Mouse (Mus musculus) E14TG2a.4 (cell line): ENCODE results near the gene Smarcd2.
A peak's percentile ranks its signal among the peaks of the same experiment; 100 is the strongest.

Experiments
- H3K27me3 ChIP-seq: 2 replicates; pipeline ENCODE4 v1.6.1; 2014; ENCODE audit warnings: low read length, control low read depth; ENCODE audit not compliant: insufficient read depth
- H3K36me3 ChIP-seq: 2 replicates; pipeline ENCODE4 v1.6.1; 2014; ENCODE audit warnings: low read length, control low read depth; ENCODE audit not compliant: insufficient read depth
- H3K4me1 ChIP-seq: replicated peaks from 2 replicates; pipeline ENCODE4 v1.6.1; 2014; ENCODE audit warnings: low read depth, low read length, control low read depth
- H3K4me3 ChIP-seq: replicated peaks from 2 replicates; pipeline ENCODE4 v1.5.1; 2014; ENCODE audit warnings: mild to moderate bottlenecking, low read length
- H3K9me3 ChIP-seq: 2 replicates; pipeline ENCODE4 v1.6.1; 2014; ENCODE audit warnings: low read length, control low read depth
- CTCF ChIP-seq: conservative IDR thresholded peaks from 2 replicates; pipeline ENCODE4 v1.5.1; 2014; ENCODE audit warnings: low read length
- NANOG ChIP-seq: IDR thresholded peaks from 2 replicates; pipeline ENCODE4 v1.6.1; 2014; ENCODE audit warnings: borderline replicate concordance, low read length, mixed read lengths
- POU5F1 ChIP-seq: IDR thresholded peaks from 2 replicates; pipeline ENCODE4 v1.6.1; 2014; ENCODE audit warnings: low read length, borderline replicate concordance

Smarcd2 gene

DNA sequence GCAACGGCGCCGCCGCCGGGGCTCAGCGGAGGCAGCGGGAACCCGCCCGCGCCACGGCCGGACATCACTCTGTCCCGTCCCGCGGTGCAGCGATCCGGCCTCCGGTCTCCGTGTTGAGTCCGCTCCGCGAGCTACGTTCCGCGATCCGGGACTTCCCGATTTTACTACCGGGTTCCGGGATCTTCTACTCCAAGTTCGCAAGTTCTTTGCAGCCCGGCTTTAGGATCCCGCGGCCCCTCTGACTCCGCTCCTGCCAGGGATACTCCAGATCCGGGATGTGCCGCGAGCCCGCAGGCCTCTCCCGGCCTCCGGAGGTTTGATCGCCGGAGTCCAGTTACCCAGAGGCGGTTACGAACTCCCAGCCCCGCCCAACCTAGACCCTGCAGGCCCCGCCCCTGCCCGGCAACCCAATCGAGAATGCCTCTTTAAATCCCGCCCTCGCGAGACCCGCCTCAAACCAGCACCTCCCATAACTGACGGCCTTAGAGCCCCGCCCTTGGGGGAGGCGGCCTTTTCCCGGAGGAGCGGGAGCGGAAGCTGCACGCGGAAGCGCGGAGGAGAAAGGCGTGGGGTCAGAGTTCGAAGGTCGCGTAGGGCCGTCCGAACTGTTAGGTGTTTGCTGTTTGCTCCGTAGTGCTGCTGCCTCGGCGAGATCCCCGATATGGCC, at the start of gene Smarcd2:
TSS of gene Smarcd2 (minus strand) at position 329 of the 667 bp plus-strand sequence.
- Histone ChIP-seq H3K9me3 (no peaks in the 10 kb centered on the region), H3K36me3 (peaks cover 13% of the 10 kb centered on the region)
- TF ChIP-seq POU5F1 (no peak), NANOG (no peak), CTCF (no peak)

GRCm38 (mm10) chr11:106318406-106319366, 45.9 kb upstream of the Smarcd2 start:
- H3K4me1 ChIP-seq = peaks cover 28% of the 10 kb centered on the region
- H3K9me3 ChIP-seq = no peaks in the 10 kb centered on the region
- H3K4me3 ChIP-seq = no peak overlapping the region; the same call in 1 of the 2 replicates
- peaks cover 53% of the 10 kb centered on the region for H3K27me3 ChIP-seq
- no peaks in the 10 kb centered on the region for H3K36me3 ChIP-seq
- no peak for TF ChIP-seq POU5F1
- TF ChIP-seq NANOG = no peak
- no peak for TF ChIP-seq CTCF

More for the DNA sequence above, at the start of gene Smarcd2:
- H3K4me3 ChIP-seq = peak within 1 kb of the TSS; percentile 96
- peaks cover 22% of the 10 kb centered on the region for H3K27me3 ChIP-seq
- H3K4me1 ChIP-seq = peaks cover 73% of the 10 kb centered on the region

GRCm38 (mm10) chr11:106317801-106318200, 45.0 kb upstream of the Smarcd2 start:
- no peak for TF ChIP-seq POU5F1
- TF ChIP-seq NANOG = no peak
- TF ChIP-seq CTCF = no peak
- H3K36me3 ChIP-seq = no peaks in the 10 kb centered on the region
- H3K4me3 ChIP-seq = no peak overlapping the region
- peaks cover 49% of the 10 kb centered on the region for H3K27me3 ChIP-seq
- no peaks in the 10 kb centered on the region for H3K9me3 ChIP-seq
- peaks cover 37% of the 10 kb centered on the region for H3K4me1 ChIP-seq

DNA sequence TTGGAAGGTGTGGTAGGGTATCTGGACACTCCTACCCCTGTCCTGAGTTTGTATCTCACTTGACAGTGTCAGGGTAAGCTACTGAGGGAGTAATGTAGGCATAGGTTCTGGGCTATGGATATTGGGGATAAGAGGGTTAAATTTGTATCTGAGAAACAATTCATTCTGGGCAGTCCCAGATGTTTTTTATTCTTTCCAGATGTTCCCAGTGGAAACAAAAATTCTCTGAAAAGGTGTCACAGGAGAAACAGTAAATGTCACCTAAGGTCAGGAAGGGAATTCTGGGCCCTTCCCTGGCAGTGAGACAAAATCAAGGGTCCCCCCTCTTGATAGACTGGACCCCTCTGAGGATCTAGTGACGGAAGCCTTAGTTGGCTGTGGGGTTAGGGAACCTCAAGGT, 43.6 kb upstream of the Smarcd2 start:
- Histone ChIP-seq H3K4me3 (no peak overlapping the region), H3K9me3 (no peaks in the 10 kb centered on the region), H3K36me3 (no peaks in the 10 kb centered on the region), H3K27me3 (peaks cover 44% of the 10 kb centered on the region), H3K4me1 (peaks cover 38% of the 10 kb centered on the region)
- no peak for TF ChIP-seq POU5F1
- TF ChIP-seq NANOG = no peak
- TF ChIP-seq CTCF = no peak

GRCm38 (mm10) chr11:106314333-106314812, 41.6 kb upstream of the Smarcd2 start, which contains the start of gene Cd79b:
Cd79b (minus strand) TSS chr11:106314762.
- TF ChIP-seq NANOG (no peak), CTCF (no peak), POU5F1 (no peak)
- peaks cover 35% of the 10 kb centered on the region for H3K27me3 ChIP-seq
- H3K4me3 ChIP-seq = peak within 1 kb of the TSS; percentile 2; the same call in 1 of the 2 replicates
- H3K36me3 ChIP-seq = no peaks in the 10 kb centered on the region
- peaks cover 42% of the 10 kb centered on the region for H3K4me1 ChIP-seq
- no peaks in the 10 kb centered on the region for H3K9me3 ChIP-seq

- Histone ChIP-seq H3K4me3 (peak overlapping the region; percentile 2; the same call in 1 of the 2 replicates), H3K36me3 (no peaks in the 10 kb centered on the region), H3K9me3 (no peaks in the 10 kb centered on the region), H3K27me3 (peaks cover 27% of the 10 kb centered on the region), H3K4me1 (peaks cover 34% of the 10 kb centered on the region)
- TF ChIP-seq POU5F1 = no peak
Measured at GRCm38 (mm10) chr11:106313533-106313932, 40.8 kb upstream of the Smarcd2 start.

DNA sequence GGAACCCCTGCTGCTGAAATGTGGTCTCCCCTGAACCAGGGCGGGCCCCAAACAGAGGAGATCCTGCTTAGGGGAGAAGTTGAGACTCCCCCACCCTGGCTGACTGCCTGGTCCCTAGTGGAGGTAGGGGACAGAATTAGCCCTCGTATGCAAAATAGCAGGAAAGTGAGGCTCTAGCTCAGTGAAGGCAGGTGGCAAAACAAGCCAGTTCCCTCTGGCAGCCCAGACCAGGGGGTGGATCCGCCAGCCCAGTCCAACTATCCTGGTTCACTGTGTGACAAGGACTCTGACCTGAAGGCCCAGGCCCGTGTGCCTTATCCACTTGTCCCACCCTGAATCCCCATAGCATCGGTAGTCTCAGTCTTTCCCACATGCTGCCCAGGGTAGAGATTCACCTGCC, 37.4 kb upstream of the Smarcd2 start:
- H3K4me1 ChIP-seq = peaks cover 38% of the 10 kb centered on the region
- no peak for TF ChIP-seq CTCF
- TF ChIP-seq NANOG = no peak
- TF ChIP-seq POU5F1 = no peak
- H3K9me3 ChIP-seq = no peaks in the 10 kb centered on the region
- peaks cover 5% of the 10 kb centered on the region for H3K27me3 ChIP-seq
- H3K4me3 ChIP-seq = peak overlapping the region; percentile 35; the same call in 1 of the 2 replicates
- H3K36me3 ChIP-seq = no peaks in the 10 kb centered on the region

- no peak for TF ChIP-seq POU5F1
- no peak for TF ChIP-seq NANOG
- TF ChIP-seq CTCF = no peak
- no peaks in the 10 kb centered on the region for H3K9me3 ChIP-seq
- peaks cover 3% of the 10 kb centered on the region; the same call in 1 of the 2 replicates for H3K27me3 ChIP-seq
- H3K36me3 ChIP-seq = no peaks in the 10 kb centered on the region
- peaks cover 22% of the 10 kb centered on the region for H3K4me1 ChIP-seq
- no peak overlapping the region for H3K4me3 ChIP-seq
Measured at GRCm38 (mm10) chr11:106308162-106308561, 35.4 kb upstream of the Smarcd2 start.
